Mouse (Mus musculus) heart, adult 2 months (tissue): ENCODE data around the gene Dhx30. TPM values are rescaled to one million over a fixed set of nuclear protein-coding genes. Genes with fewer than 3 reads are reported as not detected.
"Not testable (repeated sequence)": the region's sequence is repeated elsewhere in the genome, so short reads cannot be mapped to it uniquely, and the experiment has no call there.

Experiments
- DNase-seq, 2 experiments: peaks; one replicate each; pipeline ENCODE4 v3.0.0; 2021
- H3K27ac ChIP-seq: fragments of 200-600 bp; 2 replicates; pipeline ENCODE4 v1.8.1; 2022
- H3K27me3 ChIP-seq: fragments of 200-500 bp; 2 replicates; pipeline ENCODE4 v1.6.1; 2012; ENCODE audit warnings: mild to moderate bottlenecking, low read length, inconsistent platforms, mixed read lengths; ENCODE audit not compliant: control insufficient read depth, insufficient read depth
- H3K36me3 ChIP-seq: fragments of 200-500 bp; 2 replicates; pipeline ENCODE4 v1.6.1; 2012; ENCODE audit warnings: low read length, inconsistent platforms; ENCODE audit not compliant: control insufficient read depth, insufficient read depth
- H3K4me1 ChIP-seq: fragments of 200-500 bp; 2 replicates; pipeline ENCODE4 v1.6.1; 2011; ENCODE audit warnings: low read length; ENCODE audit not compliant: control insufficient read depth, insufficient read depth
- H3K4me3 ChIP-seq: fragments of 200-600 bp; 2 replicates; pipeline ENCODE4 v1.8.1; 2022
- H3K79me2 ChIP-seq: fragments of 200-500 bp; replicated peaks from 2 replicates; pipeline ENCODE4 v1.6.1; 2012; ENCODE audit warnings: mild to moderate bottlenecking, inconsistent platforms, low read length, moderate library complexity, mixed read lengths; ENCODE audit not compliant: control insufficient read depth, insufficient read depth
- H3K9ac ChIP-seq: fragments of 200-500 bp; 2 replicates; pipeline ENCODE4 v1.6.1; 2012; ENCODE audit warnings: low read depth, mild to moderate bottlenecking, control low read depth, inconsistent platforms, low read length, mixed read lengths
- CTCF ChIP-seq: fragments of 200-600 bp; IDR thresholded peaks from 2 replicates; pipeline ENCODE4 v1.8.1; 2022; ENCODE audit warnings: antibody characterized with exemption, mild to moderate bottlenecking, moderate library complexity
- EP300 ChIP-seq: fragments of 200-500 bp; IDR thresholded peaks from 2 replicates; pipeline ENCODE4 v1.6.1; 2011; ENCODE audit warnings: low read depth, low read length, control low read depth; ENCODE audit not compliant: insufficient read depth
- POLR2A ChIP-seq: fragments of 200-500 bp; IDR thresholded peaks from 2 replicates; pipeline ENCODE4 v1.6.1; 2011; ENCODE audit warnings: mild to moderate bottlenecking, low read depth, low read length, control low read depth; ENCODE audit not compliant: insufficient read depth
- WGBS: fragments of 180-500 bp; shearing (Covaris S2); methylation state at CpG from one replicate; pipeline ENCODE4 v1.1.7; 2018; 5-methylcytosine and 5-hydroxymethylcytosine counted together
- intact Hi-C: fragments of 180-260 bp; cut with DNase I; formaldehyde crosslinking; loops from one replicate; pipeline ENCODE4 v1.15.1; 2025
- polyA plus RNA-seq: library from polyadenylated mRNA; depleted of rRNA; stranded (reverse); fragments of >200 nt; gene quantifications from 2 replicates; pipeline ENCODE4 v1.2.3, GENCODE M21; 2012
- total RNA-seq, 2 experiments: library from RNA; stranded (reverse); gene quantifications; 2 replicates each; pipeline ENCODE4 v1.2.3; 2021

The Dhx30 gene
- total and polyA plus RNA-seq, 3 experiments = 56.7 to 68.6 (median 64.8) TPM

- DNase-seq = no peak
- intact Hi-C loops = loop anchor here (1.0 to 2.0 kb wide), 2 partner anchors 14 to 30 kb away; partner anchors contain the start of genes Dhx30 and Smarcc1
- H3K79me2 ChIP-seq = peaks cover 2% of the 10 kb centered on the region
- H3K9ac ChIP-seq = peak overlapping the region; percentile 55
- H3K4me3 ChIP-seq = peak overlapping the region; percentile 85
- peaks cover 2% of the 10 kb centered on the region; the same call in 1 of the 2 replicates for H3K36me3 ChIP-seq
- H3K4me1 ChIP-seq = no peaks in the 10 kb centered on the region; the same call in none of the 2 replicates
- 16% methylated on average over 10 of the region's 10 CpGs for WGBS
- no peaks in the 10 kb centered on the region for H3K27me3 ChIP-seq
- peak overlapping the region; percentile 90 for H3K27ac ChIP-seq
- no peak for TF ChIP-seq EP300
- no peak for TF ChIP-seq CTCF
- TF ChIP-seq POLR2A = no peak
Observed at GRCm38 (mm10) chr9:110130896-110131524, 13.4 kb upstream of the Dhx30 start.

- H3K4me1 ChIP-seq, H3K27me3 ChIP-seq, H3K4me3 ChIP-seq, H3K27ac ChIP-seq, intact Hi-C loops, H3K9ac ChIP-seq, DNase-seq, H3K36me3 ChIP-seq, H3K79me2 ChIP-seq: not testable (repeated sequence)
- 0 out of 2 replicates have a peak, but pooled peaks have one; percentile 8 for TF ChIP-seq CTCF
- WGBS = 59% methylated on average over 2 of the region's 2 CpGs
Observed at GRCm38 (mm10) chr9:110124008-110124540, 6.4 kb upstream of the Dhx30 start.

GRCm38 (mm10) chr9:110123322-110123721 lies 5.7 kb upstream of the Dhx30 start:
- no peaks in the 10 kb centered on the region for H3K27me3 ChIP-seq
- intact Hi-C loops = no loop called here
- no peaks in the 10 kb centered on the region for H3K79me2 ChIP-seq
- TF ChIP-seq EP300 = no peak
- no peak for TF ChIP-seq CTCF
- TF ChIP-seq POLR2A = no peak
- peaks cover 2% of the 10 kb centered on the region; the same call in 1 of the 2 replicates for H3K36me3 ChIP-seq
- no peak overlapping the region for H3K27ac ChIP-seq
- no peak for DNase-seq
- no peaks in the 10 kb centered on the region for H3K4me1 ChIP-seq
- H3K9ac ChIP-seq = no peak overlapping the region
- no peak overlapping the region for H3K4me3 ChIP-seq
- 74% methylated on average over 2 of the region's 2 CpGs for WGBS

GRCm38 (mm10) chr9:110121424-110121823 lies 3.8 kb upstream of the Dhx30 start:
- 80% methylated on average over 4 of the region's 4 CpGs for WGBS
- H3K79me2 ChIP-seq = no peaks in the 10 kb centered on the region
- no peak for TF ChIP-seq CTCF
- no peak for TF ChIP-seq POLR2A
- no peak for TF ChIP-seq EP300
- DNase-seq = no peak
- peaks cover under 1% of the 10 kb centered on the region; the same call in 1 of the 2 replicates for H3K4me1 ChIP-seq
- no peak overlapping the region for H3K4me3 ChIP-seq
- H3K36me3 ChIP-seq = peaks cover 2% of the 10 kb centered on the region; the same call in 1 of the 2 replicates
- intact Hi-C loops = no loop called here
- H3K27me3 ChIP-seq = no peaks in the 10 kb centered on the region
- H3K9ac ChIP-seq = no peak overlapping the region
- no peak overlapping the region for H3K27ac ChIP-seq

- Histone ChIP-seq H3K4me1 (peaks cover 2% of the 10 kb centered on the region), H3K27ac (no peak overlapping the region; the same call in 1 of the 2 replicates), H3K36me3 (peaks cover 2% of the 10 kb centered on the region; the same call in 1 of the 2 replicates), H3K79me2 (no peaks in the 10 kb centered on the region), H3K4me3 (peak overlapping the region; percentile 69), H3K27me3 (no peaks in the 10 kb centered on the region), H3K9ac (peak overlapping the region; percentile 95; the same call in 1 of the 2 replicates)
- DNase-seq = no peak
- intact Hi-C loops = no loop called here
- no peak for TF ChIP-seq POLR2A
- WGBS = 48% methylated on average over 1 of the region's 1 CpGs
Observed at GRCm38 (mm10) chr9:110118249-110118648, 619 bp upstream of the Dhx30 start.
